Mouse (Mus musculus) c-Kit-negative CD71-positive TER-119-positive erythroid progenitor cells, embryonic 14.5 days (primary cell): ENCODE measurements around the gene Sirt2.

Experiments used
- DNase-seq: peaks from one replicate; pipeline ENCODE4 v3.0.0-alpha.2; 2013; ENCODE audit warnings: low read depth, low spot score

The Sirt2 gene

DNA sequence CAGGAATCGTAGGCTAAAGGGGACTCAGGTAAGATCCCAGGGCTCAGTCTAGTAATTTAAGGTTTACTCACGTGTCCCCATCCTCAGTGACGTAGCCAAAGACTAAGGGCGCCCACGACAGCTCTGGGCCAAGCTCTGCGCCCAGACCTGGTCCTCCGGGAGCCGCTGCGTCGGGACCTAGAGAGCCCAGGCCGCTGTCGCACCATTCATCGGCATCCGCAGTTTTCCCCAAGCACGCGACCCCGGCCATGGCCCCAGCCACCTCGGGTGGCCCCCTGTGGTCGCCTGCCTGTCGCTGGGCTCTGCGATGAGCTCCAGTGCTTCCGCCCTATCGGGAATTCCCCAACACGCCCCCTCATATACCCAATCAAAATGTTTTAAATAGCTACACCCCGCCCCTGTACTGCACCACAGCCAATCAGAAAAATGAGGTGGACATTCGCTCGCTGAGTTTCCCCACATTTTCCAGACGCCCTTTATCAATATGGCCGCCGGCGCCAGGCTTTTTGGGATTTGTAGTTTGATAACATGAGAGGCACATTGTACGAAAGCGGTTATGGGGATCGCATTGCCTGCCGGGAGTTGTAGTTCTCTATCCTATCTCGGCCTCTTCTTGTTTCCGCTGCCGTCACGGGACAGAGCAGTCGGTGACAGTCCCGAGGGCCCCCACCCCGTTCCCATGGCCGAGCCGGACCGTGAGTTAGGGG lies at the start of gene Sirt2:
Gene Sirt2 (plus strand): TSS at position 563 of the 707 bp plus-strand sequence.
- peak; percentile 99 for DNase-seq

DNA sequence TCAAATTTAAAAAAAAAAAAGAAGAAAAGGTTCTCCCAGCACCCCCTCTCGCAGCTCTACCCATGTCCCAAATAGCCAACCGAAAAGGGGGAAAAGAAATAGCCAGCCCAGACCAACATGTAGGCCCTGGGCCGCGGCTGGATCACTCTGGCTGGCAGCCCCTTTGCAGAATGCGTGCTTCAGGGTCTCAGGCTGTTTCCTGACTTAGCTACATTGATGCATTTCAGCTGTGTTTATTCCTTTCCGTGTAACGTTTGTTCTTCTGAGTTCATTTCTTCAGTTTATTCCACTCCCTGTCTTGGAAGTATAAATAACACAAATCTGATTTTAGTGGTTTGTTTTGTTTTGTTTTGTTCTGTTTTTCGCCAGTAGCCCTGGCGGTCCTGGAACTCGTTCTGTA lies 48.8 kb upstream of the Sirt2 start:
- DNase-seq, result no peak

DNA sequence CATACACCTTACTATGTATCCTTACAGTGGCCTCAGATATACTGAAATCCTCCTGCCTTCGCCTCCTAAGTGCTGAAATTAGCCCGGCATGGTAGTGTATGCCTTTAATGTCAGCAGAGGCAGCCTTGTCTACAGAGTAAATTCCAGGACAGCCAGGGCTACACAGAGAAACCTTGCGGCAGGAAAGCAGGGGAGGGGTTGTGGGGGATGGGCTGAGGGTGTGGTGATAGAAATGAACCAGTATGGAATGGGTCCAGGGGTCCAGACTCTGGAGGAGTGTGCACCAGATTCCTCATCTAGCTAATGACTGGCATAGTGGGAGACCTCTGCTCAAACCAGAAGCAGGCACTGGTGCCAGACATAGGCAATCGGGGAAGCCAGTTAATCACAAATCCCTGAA lies 47.4 kb upstream of the Sirt2 start:
- no peak for DNase-seq

DNA sequence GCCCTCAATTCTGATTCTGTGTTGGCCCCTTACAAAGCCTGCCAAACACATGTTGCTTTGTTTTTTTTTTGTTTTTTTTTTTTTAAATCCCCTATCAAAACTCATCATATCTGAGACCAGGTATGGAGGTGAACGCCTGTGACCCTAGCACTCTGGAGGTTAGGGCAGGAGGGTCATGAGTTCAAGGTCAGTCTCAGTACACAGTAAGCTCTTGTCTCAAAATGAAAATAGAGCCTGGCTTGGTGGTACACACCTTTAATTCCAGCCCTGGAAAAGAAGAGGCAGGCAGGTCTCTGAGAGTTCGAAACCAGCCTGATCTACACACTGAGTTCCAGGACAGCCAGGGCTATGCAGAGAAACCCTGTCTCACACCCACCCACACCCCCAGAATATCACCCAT lies 46.9 kb upstream of the Sirt2 start:
- DNase-seq, result no peak

DNA sequence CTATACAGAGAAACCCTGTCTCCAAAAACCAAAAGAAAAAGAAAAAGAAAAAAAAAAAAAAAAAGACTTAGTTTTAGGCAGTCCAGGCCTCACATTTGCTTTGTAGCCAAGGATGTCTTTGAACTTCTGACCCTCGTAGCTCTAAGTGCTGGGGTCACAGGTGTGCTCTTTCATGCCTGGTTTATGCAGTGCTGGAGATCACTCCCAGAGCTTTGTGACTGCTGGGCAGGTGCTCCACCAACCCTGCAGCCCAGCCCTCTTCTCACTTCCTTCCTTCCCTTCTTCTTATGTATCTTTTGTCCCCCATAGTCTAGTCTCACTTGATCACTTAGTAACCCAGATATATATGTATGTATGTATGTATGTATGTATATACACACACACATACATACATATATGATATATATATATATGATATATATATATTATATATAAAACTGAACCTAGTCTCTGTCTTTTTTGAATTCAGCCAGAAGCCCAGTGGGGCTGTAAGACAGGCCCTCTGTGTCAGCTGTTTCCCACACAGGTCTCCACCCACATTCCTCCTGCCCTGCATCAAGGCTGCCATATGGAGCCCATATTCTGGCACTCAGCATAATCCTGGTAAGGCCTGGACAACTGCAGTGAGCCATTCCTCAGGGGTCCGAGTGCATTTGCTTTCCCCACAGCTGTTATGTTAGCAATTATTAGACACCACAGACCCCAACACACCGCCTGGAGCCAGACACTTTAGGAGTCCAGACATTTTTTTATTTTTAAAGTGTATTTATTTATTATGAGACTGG lies 45.6 kb upstream of the Sirt2 start:
- DNase-seq, result no peak

DNA sequence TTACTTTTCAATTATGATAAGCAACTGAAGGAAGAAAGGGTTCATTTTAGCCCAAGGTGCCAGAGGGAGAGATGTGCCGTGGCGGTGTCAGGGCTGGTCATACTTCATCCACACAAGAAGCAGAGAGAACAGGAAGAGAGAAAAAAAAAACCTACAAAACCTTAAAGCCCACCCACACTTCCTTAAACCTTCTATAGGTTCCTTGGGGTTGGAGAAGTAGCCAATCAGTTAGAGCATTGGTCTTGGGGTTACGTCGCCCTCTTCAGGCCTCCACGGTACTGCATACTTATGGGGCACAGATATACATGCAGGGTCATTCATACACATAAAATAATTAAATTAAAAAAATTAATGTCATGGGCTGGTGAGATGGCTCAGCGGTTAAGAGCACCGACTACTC lies 44.5 kb upstream of the Sirt2 start:
- no peak for DNase-seq

DNA sequence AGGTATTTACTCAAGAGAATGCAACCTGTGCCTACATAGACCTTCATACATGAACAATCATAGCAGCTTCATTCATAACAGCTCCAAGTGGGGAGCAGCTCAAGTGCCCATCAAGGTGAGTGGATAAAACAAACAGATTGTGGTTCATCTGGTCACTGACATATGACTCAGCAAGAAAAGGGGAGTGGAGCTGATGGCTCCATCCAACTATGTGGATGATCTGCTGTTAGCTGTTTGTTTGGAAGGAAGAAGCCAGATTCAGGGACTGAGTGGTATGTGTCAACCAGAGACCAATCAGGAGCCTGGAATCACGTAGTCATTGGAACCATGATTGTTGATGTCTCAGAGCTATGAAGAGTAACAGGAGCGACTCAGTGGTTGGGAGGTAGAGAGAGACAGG lies 41.9 kb upstream of the Sirt2 start:
- no peak for DNase-seq

DNA sequence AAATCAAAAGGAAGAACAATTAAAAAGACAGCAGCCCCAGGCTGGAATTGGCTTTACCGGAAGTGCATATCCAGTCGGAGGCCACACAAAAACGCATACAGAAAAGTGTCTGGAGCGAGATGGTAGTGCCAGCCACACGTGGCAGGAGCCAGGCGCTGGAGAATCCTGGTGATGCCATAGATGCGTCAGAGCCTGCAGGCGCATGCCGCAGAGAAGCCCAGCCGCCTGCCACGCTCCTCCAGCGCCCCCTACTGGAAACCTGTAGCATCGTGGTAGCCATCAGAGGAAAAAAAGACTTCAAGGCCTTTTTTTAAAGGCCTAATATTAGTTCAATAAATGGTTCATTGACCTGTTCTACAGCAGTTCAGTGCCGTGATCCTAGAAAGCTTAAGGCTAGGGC lies 39.9 kb upstream of the Sirt2 start:
- no peak for DNase-seq

DNA sequence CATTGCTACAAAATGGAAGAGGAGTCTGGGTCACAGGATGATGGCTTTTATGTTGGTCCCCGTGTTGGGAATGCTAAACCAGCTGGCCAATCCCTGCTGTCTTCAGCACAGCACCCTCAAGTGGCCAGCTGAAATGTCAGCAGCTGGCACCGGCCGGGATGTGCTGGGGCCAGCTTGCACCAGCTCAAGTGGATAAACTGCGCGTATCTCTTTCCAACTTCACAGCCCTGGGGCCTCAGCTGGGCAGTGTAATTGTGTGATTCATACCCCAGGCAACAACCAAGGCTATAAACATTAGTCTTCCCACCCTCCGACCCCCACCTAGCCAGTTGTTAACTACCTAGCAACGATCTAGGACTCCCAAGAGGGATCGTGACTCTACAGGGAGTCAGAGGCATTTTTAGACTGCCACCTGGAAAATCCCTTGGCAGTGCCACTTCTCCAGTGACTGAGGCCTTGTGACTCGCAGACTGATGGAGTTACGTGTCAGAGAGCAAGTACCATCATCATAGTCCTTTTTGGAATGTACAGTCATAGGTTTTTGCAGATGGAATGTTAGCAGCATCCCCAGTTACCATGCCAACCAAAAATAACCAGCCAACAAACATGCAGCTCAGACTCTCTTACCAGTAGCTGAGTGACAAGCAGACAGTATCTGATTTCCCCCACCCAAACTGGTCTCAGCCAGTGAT lies 38.7 kb upstream of the Sirt2 start:
- DNase-seq, result no peak

DNA sequence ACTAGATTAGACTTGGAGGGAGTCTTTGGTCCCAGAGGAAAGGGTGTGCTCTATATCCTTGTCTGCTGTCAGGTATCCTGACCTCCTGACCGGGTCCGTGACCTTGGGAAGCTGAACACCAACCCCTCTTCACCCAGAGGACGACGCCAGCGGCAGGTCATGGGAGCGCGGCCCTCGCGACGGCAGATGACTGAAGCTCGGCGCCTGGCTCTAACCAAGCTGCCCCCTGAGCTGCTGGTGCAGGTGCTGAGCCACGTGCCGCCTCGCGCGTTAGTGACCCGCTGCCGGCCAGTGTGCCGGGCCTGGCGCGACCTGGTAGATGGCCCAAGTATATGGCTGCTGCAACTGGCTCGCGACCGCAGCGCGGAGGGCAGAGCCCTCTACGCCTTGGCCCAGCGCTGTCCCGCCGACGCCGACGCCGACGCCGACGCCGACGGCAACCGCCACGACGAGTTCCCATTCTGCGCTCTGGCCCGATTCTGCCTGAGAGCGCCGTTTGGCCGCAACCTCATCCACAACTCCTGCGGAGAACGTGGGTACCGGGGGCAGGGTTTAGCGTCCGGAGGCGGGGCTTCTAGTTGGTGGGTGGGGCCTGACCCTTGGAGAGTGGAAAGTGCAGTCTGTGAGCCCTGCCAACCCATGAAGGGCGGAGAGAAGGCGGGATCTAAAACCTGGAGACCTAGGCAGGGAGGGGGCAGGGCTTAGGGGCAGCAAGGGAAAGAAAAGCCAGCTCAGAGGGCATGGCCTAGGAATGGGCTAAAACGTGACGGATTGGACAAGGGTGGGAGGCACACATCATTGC lies 34.0 kb upstream of the Sirt2 start:
- DNase-seq, result peak; percentile 43

DNA sequence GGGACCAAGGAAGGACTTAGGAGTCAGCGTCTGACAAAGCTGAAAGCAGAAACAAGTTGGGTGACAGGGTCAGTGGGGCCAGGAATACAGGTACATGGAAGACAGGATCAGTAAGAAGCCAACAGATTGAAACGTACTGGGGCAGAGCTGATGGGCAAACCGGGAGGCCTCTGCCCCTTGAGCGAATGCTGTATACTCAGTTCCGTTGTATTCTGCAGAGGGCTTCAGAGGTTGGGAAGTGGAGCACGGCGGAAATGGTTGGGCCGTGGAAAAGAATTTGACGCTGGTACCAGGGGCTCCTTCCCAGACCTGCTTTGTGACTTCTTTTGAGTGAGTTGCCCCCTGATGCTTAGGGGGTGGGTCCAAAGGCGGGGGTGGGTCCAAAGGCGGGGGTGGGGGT lies 33.3 kb upstream of the Sirt2 start:
- no peak for DNase-seq

DNA sequence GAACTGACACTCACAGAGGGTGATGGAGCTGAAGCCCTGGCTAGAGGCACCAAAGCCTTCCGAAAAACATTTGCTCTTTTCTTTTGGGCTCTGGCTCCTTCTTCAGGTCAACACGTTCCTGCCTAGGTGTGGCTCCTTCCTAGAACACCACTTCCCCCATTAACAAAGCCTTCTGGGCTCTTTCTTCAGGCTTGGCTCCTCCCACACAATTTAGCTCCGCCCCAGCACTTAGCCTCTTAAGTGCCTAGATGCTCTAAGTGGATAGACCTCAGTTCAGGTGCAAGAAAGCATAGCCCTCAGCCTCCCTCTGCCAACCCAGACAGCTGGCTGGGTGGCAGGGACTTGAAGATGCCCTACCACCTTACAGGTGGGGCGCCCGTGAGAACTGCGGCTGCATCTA lies 30.8 kb upstream of the Sirt2 start:
- no peak for DNase-seq

DNA sequence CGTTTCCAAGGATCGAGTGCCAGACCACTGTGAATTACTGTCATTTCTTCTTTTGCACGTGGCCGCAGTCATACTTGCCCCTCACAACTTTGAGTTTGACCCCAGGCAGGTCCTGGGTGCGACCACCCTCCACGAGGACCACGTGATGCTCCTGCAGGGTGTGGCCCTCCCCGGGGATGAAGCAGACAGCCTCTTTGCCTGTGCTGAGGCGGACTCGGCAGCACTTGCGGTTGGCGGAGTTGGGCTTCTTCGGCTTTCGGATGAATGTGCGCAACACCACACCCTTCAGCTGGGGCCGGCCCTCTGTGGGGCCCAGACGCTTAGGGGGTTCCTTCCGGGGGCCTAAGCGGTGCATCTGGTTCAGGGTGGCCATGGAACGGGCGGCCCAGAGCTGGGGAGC lies 26.7 kb upstream of the Sirt2 start:
- DNase-seq, result no peak

DNA sequence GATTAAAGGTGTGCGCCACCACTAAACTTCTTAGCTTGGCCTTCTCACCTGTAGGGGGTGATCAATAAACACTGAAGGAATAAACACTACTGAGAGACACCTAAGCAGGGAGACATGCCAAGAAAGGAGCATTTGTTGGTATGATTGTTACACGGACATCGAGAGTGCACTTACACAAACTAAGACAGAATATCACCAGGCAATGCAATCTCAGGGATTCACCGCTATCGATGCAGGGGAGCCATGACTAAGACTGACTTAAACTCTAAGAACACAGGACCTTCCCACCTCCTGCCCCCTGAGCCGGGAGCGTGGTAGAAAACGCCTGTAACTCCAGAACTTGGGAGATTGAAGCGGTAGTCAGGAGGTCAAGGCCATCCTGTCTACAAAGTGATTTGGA lies 25.6 kb upstream of the Sirt2 start:
- DNase-seq, result no peak

DNA sequence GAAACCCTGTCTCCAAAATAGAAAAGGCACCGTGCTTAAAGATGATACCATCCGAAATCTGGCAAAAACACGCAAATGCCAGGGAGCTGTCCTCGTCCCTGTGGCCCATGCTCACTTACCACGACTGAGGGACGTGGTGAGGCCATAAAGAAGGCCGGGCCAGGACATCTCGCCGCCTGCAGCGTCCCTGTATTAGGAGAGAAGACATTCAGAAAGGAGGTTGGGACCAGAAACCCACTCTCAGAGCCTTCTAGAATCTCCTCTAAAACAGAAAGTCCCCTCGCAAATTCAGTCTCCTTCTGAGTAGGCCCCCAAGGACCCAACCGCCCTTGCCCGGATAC lies 25.2 kb upstream of the Sirt2 start:
- no peak for DNase-seq

DNA sequence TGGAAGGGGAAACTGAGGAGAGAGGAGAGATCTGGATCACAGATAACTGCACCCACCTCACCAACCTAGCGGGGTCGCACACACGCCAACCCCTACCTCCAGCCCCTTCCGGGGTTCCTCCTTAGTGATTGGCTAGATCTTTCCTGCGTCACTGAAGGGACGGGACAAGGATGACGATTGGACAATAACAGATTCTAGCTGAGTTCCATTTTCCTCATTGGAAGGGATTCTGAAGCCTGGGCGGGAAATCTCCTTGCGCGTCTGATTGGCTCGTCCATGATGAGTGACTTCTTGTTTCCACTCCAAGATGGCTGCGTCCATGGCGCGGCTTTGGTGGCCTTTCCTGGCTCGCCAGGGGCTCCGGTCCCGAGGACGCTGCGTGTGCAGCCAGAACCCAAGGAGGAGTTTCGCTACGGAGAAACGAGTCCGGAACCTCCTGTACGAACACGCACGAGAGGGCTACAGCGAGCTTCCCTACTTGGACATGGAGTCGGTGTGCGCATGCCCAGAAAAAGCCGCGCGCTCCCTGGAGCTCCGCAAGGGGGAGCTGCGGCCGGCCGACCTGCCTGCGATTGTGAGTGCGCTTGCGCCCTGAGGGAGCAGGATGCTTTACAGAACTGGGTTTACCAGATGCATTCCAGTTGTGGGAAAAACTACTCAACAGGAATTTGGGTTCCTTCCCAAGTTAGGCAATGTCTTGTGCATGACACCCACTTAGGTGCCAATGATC lies 24.7 kb upstream of the Sirt2 start, which contains the start of the genes Mrps12 and Sars2:
Gene Mrps12 (minus strand): TSS at position 112 of the 730 bp plus-strand sequence.
Gene Sars2 (plus strand): TSS at position 284 of the 730 bp plus-strand sequence.
- peak; percentile 98 for DNase-seq

DNA sequence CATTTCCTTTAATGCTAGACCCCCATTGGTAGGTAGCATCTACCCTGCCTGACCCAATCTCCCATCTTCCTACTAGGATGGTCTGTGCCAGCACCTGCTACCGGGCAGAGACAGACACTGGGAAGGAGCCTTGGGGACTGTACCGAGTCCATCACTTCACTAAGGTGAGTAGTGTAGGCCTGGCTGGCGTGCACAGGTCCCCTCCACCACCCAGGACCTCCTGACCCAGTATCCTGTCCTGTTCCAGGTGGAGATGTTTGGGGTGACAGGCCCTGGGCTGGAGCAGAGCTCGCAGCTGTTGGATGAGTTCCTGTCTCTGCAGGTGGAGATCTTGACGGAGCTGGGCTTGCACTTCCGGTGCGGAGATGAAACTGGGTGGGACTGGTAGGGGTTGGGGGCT lies 16.6 kb upstream of the Sirt2 start:
- no peak for DNase-seq

DNA sequence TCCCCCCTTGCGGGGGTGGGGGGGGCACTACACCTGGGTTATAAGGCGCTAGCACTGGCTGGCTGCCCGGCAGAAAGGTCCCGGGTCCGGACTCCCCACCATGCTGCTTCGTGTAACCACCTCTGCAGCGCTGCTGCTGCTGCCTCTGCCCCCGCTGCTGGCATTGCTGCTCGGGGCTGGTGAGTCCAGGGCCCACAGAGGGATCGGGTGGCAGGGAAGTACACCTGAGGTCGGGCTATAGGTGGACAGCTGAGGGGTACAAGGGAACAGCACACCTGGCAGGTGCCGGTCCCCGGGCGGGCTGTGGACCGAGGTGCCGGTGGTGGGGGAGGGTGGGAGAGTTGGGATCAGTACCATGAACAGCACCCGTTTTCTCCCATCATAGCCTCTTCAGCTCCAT lies 10.5 kb upstream of the Sirt2 start, which contains the start of gene Ccer2:
Gene Ccer2 (plus strand): TSS at position 96 of the 400 bp plus-strand sequence.
- no peak for DNase-seq

DNA sequence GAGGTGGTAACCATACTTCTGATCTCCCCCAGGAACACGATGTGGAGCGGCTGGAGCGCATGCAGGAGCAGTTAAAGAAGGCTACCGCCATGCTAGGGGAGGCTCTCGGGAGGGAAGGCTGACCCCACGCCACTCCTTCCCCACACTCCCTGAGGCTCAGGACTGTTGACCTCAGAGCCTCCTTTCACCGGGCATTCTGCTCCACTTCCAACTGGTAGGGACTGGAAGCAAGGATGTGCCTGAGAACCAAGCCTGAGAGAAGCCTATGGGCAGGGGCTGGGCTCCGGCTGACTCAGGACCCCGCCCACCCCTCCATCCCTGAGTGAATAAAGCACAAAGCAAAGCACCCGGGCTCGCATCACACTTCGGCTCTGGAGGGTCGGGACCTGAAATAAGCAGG lies 7.9 kb upstream of the Sirt2 start:
- no peak for DNase-seq

DNA sequence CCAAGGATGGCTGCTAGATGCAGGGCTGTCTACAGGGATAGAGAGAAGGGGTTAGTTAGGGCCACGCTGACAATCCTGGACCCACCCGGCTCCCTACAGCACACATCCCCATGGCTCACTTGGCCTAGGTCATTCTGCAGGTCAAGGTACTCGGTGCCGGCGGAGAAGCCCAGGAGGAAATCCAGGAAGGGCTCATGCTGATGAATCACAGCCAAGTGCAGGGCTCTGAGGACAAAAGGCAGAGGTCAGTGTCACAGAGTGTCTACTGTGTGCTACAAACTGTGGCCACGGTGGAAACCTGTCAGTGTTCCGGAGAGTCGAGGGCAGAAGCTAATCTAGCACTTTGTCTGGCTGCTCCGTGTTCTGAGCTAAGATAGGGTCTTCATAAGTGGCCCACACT lies 4.6 kb upstream of the Sirt2 start:
- no peak for DNase-seq

DNA sequence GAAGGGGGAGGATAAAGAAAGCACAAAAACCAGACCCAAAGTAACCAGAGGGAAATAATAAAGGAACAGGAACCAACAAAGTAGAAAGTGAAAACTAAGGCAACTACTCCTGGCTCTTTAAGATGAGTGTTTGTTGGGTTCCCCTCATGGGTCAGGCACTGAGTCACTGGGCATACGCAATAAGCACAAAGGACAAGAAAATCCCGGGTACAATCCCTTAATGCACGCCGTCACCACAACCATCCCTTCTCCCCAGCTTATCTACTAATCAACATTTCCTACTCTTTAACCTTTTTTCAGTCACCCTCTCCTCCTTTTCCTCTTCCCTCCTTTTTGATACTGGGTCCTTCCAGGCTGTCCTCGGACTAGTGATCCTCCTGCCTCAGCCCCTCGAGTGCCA lies 1.3 kb upstream of the Sirt2 start:
- no peak for DNase-seq
